Mouse (Mus musculus) mouse trophoblast stem cell (cell line): Measurements from ENCODE around the gene Xpo4.

Experiments used
- in situ Hi-C, 2 experiments: fragments of 300-500 bp; cut with MseI, MboI; formaldehyde crosslinking; loops; 2 replicates in 1 of 2; 3 replicates in 1 of 2; pipeline ENCODE4 v1.15.1; 2025

Gene Xpo4

DNA sequence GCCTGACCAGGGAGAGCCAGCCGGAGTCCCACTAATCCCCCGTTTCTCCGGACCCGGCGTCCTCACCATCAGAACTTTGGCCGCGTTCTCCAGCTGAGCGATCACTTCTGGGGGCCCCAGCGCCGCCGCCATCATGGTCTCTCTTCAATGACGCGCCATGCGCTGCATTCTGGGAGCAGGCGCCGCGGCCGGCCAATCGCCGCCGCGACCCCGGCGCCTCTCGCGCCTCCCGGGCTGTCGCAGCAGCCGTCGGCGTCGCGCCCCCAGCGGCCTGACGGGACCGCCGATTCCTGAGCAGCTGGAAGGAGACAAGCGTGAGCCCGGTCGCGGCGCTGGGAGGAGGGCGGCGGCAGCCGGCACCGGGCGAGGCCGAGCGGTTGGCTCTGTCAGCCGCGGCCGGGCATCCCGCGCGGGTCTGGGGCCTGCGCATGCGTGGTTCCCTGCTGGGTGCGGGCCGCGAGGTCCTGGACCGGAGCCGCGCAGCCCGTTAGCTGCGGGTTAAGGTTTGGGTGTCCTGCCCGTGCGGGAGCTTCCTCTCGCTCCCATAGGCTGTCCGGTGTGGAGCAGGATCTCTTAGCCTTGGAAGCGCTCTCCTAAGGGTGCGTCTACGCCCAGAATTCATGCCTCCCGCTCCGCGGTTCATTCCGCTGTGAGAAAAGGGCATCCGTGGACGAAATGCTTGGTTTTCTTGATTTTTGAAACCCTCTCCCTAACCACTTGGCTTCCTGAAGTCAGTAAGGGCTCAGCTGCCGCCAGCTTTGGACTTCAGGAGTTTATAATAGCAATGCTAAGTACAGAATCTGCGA, at the start of gene Xpo4:
Gene Xpo4, minus strand, starts transcription at position 609 of the 806 bp plus-strand sequence.
- in situ Hi-C loops: no loop called here

DNA sequence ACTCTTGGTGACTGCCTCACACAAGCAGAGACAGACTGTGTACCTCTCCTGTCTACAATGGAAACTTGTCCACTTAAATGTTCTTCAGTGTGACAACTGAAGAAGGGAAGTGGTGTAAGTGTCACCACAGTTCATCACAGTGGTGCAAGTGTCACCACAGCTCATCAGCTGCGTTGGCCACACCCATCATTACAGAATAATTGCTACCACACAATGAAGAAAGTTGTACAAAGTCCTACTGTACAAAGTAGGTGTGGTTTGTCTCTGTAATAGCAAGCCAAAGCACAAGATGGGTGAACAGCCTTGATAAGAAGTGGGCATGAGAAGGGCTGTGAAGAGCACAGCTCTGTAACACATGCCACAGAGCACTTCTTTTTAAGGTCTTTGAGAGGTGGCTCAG, 47.7 kb upstream of the Xpo4 start:
- in situ Hi-C loops: no loop called here

DNA sequence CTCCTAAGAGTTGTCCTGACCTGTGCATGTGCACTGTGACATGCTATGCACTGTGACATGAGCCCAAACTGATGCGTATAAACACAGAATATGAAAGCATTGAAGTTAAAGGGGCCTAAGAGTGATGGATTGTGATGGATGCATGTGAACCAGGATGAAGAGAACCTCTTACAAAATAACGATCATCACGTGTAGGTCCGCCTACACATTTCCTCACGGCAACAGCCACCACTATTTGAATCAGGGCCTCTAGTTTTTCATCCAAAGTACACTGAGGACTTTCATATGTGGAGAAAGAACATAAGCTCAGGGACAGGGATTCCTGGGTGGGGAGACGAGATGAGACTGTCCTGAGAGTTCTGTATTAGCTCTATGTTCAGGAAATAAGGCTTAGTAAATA, 45.8 kb upstream of the Xpo4 start:
- in situ Hi-C loops: no loop called here

DNA sequence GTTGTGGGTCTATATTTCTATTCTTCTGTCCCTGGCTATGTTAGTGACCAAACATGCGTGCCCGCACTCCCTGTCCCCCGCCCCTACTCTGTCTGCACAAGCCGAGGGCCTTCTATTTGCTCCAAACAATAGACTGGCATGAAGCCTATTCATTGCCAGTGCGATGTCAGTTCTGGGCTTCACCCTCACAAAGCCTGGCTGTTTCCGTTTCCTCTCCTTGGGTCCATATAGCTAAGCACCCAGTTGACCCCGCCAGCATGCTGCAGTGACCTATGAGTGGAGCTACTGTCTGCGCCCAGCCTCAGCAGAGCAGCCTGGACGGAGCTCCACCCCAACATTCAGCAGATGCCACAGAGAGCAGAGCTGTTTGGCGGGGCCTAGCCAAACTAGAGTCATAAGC, 43.9 kb upstream of the Xpo4 start:
- in situ Hi-C loops: no loop called here

DNA sequence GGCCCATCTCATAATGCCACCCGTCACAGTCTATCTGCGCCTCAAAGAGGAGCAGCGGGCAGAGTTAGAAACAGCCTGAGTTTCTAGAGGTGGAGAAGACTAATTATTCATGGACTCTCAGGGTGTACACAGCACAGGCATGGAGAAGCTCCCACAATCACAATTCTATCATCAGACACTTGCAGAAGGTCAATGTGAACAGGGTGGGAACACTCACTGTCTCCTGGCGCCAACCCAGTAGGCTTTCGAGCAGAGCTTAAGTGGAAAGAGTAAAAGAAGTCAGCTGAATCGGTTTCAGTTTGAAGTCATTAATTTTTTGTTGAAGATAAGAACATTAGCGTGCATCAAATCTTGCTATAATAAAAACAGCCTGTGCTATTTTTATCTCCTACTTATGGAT, 43.4 kb upstream of the Xpo4 start:
- in situ Hi-C loops: no loop called here

DNA sequence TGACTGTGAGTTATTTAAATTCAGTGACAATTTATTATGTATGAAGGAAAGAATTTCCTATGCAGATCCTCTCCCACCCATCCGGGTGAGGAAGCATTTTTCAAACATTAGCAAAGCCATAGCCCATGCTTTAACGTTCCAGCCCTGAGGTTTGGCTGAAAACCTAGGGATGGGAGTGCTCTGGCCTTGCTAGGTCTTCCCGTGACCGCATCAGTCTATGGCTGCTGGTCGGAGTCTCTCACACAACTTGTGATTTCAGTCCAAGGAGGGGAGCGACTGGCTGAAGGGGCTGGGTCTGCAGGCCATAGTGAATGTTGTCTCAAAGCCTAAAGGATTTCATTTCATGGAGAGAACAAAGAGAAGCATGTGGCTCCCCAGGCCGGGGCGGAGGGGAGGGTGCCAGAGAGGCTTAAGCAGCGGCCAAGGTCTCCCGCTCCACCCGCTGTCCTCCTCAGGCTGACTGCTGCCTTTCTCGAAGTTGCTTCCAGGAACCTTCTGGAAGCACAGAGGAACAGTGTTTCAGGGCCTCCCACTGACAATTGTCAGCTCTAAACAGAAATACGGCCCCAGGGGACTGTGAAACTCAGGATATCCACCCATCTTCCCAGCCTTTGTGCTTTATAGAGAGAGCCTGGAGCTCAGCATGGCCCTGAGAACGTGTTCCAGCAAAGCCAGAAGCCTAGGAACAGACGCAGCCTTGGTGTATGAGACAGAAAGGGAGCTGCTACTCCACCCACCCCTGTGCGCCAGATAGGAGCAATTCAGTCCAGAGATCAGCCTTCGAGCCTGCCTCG, 42.1 kb upstream of the Xpo4 start:
- in situ Hi-C loops: no loop called here

DNA sequence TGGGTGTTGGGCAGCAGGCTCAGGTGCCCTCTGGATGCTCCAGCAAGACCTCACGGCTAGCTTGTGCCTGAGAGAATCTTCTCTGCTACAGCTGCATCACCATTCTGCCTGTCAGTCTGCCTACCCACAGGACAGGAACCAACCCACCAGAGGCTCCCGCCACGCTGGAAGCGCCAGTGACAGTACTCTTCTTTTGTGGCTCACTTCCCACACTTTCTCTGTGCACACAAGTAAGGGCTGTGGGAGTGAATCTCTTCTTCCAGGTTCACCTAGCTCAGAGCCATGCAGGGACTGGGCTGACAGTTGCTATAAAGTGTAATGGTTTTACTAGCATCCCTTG, 41.5 kb upstream of the Xpo4 start:
- in situ Hi-C loops: no loop called here

DNA sequence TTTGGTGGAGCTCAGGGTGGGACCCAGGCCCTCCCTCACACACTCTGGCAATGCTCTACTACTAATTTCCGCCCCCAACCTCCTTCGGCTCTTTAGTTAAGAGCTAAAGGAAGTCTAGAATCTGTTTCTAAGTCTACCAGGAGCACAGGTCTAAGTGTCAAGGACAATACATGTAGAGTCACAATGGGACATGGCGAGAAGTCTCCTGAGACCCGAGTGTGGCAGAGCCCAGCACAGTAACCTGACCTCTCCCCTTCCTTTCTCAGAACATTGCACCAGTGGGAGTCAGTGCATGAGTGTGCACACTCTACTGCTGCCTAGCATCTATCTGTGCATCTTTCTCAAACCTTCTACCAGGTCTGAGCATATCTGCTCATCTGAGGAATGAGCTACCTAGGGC, 40.5 kb upstream of the Xpo4 start:
- in situ Hi-C loops: no loop called here

DNA sequence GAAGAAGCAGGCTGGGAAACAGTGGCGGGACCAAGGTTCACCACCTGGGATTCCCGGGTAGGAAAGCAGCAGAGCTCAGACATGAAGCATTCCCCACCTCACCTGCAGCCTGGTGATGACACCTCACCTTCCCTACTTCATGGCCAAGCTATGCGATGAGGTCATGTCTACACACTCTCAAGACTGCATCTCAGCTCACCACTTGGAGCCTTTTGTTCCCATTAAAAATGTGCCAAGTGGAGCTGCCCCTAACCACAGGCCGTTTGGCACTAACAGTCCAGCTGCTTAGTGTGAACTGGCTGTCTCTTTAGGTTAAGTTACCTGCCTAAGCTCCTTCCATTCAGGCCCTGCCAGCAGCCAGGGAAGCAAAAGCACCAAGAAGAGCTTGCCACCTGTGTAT, 39.8 kb upstream of the Xpo4 start:
- in situ Hi-C loops: no loop called here

DNA sequence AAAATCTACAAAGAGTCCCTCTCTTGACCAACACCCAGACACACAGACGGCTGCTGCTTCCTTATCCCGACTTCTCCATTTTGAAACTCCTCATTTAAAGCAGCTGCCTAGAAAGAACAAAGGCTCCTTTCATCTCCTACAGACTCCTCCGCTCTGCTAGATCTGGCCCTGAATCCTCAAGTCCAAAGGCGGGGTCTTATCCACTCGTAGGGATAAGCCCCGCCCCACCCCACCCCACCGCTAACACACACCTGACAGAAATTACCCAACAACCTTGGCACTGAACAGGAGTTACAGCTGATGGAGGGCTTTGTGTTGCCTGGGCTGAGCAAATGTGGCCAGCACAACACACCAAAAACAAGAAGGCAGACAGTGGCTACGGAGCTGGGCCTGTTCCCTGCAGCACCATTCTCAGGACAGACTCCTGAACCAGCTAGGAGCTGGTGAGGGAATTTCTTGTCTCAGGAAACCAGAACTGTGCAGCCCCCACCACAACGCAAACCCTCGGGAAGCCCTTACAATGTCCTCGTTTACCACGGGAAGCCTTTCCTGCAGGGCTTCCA, 36.8 kb upstream of the Xpo4 start:
- in situ Hi-C loops: no loop called here

DNA sequence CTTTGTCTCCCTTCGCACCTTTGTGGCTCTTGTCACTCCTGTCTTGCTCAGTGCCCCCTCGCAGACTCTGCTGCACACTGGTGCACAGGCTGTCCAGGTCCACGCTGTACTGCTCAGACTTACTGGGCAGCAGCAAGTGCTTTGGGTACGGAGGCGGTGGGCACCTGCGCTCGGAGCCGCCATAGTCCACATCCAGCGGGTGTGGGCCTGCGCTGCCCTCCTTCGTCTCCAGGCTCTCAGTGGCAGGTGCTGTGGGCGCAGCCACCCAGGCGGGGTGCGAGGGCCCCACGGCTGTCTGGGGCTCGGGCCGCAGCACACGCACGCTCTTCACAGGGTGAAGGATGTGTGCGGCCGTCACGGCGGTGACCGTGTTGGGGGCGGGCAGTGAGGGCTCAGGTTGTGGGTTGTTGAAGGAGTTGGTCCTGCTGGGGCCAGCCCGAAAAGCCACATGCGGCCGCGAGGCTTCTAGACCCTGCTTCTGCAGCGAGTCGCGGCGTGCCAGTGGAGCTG, 34.3 kb upstream of the Xpo4 start:
- in situ Hi-C loops: no loop called here

DNA sequence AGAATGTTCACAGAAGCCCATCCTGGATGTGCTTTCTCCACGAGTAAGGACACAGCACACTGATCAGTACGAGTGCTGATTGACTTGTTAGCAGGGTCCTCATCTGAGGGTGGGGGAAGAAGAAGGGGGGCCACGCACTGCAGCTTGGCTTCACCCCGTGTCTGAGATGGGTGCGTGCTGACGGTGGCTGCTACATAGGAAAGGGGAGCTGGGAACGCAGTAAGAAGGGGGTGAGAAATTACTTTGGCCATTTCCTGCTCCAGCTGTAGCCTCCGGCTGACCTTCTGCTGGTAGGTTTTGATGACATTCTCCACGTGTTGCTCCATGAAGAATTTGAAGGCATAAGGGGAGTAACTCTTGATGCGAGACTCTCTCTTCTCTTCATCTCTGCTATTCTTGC, 33.8 kb upstream of the Xpo4 start:
- in situ Hi-C loops: no loop called here

DNA sequence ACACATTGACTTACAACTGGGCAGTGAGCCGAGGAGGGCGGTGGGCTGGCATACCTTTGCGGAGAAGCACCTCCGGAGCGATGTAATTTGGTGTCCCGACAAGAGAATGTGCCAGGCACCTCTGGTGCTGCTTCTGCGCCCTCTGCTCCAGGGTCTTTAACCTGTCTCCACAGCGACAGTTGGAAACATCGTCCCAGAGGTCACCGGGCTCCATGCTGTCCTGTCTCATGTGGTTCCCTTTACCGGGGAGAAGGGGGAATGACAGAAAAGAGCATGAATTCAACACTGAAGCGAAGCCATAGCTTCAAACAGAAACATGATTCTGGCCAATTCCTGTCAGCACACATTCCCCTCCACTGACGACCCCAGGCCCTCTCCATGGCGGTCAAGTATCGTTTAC, 30.8 kb upstream of the Xpo4 start:
- in situ Hi-C loops: no loop called here

DNA sequence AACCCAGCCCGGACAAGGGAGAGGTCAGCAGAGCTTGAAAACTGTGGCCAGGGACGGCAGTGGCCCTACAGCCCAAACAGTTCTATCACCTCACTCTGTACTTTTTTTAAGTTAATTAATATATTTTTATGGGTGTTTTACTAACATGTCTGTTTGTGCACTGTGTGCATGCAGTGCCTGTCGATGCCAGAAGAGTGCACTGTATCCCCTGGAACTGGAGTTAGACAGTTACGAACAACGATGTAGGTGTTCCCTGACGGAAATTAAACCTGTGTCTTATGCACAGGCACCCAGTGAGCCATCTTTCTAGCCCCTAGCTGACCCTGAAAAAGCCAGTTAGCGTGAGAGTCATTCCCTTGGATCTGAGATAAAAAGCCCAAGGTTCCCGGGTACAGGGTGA, 30.3 kb upstream of the Xpo4 start:
- in situ Hi-C loops: no loop called here

DNA sequence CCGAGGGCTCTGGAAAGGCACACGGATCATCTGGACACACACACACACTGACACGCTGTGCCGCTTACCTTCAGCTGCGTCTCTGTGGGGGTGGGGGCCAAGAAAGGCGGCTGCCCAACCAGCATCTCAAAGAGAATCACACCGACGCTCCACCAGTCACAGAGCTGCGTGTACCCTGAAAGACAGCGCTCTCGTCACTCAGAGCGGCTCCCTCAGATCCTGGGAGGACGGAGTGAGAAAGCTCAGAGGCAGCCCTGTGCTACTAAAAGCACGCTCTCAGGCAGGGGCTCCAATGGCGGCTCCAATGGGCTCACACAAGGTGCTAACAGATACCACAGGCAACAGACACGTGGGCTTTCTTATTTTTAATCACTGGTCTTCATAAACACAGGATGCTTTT, 29.0 kb upstream of the Xpo4 start:
- in situ Hi-C loops: no loop called here

DNA sequence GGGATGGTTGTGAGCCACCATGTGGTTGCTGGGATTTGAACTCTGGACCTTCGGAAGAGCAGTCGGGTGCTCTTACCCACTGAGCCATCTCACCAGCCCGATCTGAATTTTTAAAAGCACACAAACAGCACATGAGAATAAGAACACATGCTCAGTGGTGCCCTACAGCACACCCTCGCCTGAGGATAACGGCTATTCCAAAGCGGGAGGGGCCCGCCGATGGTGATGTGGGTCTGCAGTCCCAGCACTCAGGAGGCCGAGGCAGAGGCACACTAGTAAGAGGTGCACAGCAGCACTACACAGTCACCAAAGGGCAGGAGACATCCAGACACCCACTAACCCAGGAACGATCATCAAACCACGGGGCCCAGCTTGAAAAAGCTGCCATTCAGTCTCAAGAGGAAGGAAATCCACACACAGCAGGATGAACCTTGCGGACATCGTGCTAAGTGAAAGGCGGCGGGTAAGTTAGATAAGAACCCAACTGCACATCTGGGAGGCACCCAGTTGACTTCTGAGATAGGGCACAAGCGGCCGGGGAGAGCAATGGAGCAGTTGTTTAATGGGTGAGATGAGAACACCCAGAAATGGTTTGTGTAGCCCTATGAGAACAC, 27.4 kb upstream of the Xpo4 start:
- in situ Hi-C loops: no loop called here

DNA sequence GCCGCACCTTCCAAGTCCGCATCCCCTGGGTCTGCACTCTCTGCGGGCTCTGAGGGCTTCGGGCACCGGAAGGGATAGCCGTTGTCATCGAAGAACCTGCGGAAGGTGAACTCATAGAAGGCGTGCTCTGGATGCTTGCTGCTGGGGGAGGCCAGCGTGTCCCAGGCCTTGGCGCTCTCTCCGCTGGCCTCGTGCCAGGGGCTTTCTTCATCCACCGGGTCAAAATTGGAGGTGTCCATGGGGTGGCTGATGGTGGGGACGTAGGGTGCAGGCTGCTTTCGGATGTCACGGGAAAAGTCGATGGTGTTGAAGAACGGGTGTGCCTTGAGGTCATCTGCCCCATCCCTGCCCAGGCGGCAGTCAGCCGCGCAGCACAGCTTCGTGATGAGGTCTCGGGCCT, 26.1 kb upstream of the Xpo4 start:
- in situ Hi-C loops: no loop called here

DNA sequence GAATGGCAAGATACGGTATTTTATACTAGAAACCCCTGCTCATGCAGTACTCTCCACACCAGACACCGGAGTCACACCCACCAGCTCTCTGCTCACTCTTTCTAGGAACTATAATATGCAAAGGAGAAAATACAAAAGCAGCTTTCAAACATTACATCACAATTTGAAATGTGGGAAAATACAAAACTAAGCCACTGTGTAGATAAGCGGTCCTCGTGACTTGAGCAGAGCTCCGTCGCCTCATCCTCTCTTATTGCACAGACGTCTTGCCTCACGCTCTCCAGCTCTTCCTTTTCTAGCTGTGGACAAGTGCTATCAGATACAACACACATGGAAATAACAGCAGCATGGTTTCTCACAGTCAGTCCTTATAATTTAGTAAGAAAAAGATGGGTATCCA, 25.5 kb upstream of the Xpo4 start:
- in situ Hi-C loops: no loop called here

DNA sequence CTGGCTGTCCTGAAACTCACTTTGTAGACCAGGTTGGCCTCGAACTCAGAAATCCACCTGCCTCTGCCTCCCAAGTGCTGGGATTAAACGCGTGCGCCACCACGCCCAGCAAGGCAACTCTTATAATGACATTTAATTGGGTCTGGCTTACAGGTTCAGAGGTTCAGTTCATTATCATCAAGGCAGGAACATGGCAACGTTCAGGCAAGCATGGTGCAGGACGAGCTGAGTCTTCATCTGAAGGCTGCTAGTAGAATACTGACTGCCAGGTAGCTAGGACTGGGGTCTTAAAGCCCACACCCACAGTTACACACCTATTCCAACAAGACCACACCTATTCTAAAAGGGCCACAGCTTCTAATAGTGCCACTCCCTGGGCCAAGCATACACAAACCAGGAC, 22.8 kb upstream of the Xpo4 start:
- in situ Hi-C loops: loop anchor here in 1 of 2 experiments (10.0 kb wide), 1 partner anchor 107 kb away; the partner anchor contains the start of gene Sap18

DNA sequence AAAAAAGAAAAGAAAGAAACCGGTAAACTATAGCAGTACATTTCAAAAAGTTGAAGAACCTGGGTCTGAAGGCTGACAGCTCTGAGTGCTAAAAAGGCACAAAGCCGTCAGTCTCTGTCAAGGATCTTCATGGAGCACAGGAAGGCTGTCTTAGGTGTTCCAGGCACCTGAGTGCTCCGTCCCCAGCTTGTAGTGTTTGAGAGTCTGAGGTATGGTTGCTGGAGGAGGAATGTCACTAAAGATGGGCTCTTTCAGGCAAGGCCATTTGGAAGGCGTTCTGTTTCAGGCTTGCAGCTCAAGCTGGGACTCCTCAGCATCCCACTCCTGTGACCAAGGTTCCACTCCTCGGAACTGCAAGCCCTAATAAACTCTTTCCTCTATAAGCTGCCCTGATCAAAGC, 22.2 kb upstream of the Xpo4 start:
- in situ Hi-C loops: loop anchor here in 1 of 2 experiments (10.0 kb wide), 1 partner anchor 107 kb away; the partner anchor contains the start of gene Sap18

DNA sequence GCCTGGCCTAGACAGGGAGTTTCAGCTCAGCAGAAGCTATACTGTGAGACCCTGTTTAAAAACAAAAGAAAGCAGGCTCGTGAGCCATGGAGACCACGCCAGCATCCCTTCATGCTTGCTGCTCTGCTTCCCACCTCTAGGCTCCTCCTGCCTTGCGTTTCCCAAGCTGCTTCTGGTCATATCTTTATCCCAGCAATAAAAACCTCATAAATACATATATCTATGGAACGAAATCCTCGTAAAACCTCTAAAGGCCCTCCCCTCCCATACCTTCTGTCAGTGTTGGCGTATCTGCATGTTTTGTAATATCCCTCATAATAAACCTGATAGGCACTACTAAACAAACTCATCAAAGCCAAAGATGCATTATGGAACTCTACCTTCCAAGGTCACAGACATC, 21.4 kb upstream of the Xpo4 start:
- in situ Hi-C loops: loop anchor here in 1 of 2 experiments (10.0 kb wide), 1 partner anchor 108 kb away; the partner anchor contains the start of gene Sap18

DNA sequence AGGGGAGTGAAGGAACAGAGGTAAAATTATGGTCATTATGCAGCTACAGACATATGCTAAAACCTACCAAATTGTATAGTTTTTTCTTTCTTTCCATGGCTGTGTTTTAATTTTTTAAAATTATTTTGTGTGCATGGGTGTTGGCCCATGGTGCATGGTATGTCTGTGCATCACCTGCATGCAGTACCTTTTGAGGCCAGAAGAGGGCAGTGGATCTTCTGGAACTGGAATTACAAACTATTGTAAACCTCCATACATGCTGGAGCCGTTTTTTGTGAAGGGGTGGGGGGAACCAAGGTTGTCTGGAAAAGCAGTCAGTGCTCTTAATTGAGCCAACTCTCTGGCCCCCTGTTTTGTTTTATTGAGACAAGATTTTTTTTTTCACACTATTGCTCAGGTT, 19.3 kb upstream of the Xpo4 start:
- in situ Hi-C loops: loop anchor here in 1 of 2 experiments (10.0 kb wide), 1 partner anchor 110 kb away; the partner anchor contains the start of gene Sap18
